Mouse (Mus musculus): Measurements from ENCODE around the gene Ints7. TPM values are rescaled to one million over a fixed set of nuclear protein-coding genes. Genes with fewer than 3 reads are reported as not detected.

Gene Ints7
- polyA plus RNA-seq, 1 experiment, result 37.1 TPM

GRCm38 (mm10) chr1:191624492-191624891, 49.1 kb downstream of the Ints7 start:
- H3K4me1 ChIP-seq (ENCODE audit: control insufficient read depth, insufficient read depth, low read length), result 0 out of 2 replicates have a peak, but pooled peaks cover 2% of the 10 kb centered on the region
- H3K4me3 ChIP-seq (ENCODE audit: insufficient read depth, low read length), result no peak overlapping the region
- H3K27ac ChIP-seq (ENCODE audit: insufficient read depth, low read length), result no peak overlapping the region
- TF ChIP-seq CTCF (IDR thresholded peaks at IDR 0.05; ENCODE audit: borderline replicate concordance, insufficient read depth, low read length), result no peak
- no peak for TF ChIP-seq POLR2A (IDR thresholded peaks at IDR 0.05; ENCODE audit: low read depth, low read length)

- Histone ChIP-seq H3K27ac (ENCODE audit: insufficient read depth, low read length) (no peak overlapping the region), H3K4me3 (ENCODE audit: insufficient read depth, low read length) (no peak overlapping the region), H3K4me1 (ENCODE audit: control insufficient read depth, insufficient read depth, low read length) (0 out of 2 replicates have a peak, but pooled peaks cover 2% of the 10 kb centered on the region)
- TF ChIP-seq CTCF (IDR thresholded peaks at IDR 0.05; ENCODE audit: borderline replicate concordance, insufficient read depth, low read length), result no peak
- TF ChIP-seq POLR2A (IDR thresholded peaks at IDR 0.05; ENCODE audit: low read depth, low read length), result no peak
These were observed 49.6 kb downstream of the Ints7 start for GRCm38 (mm10) chr1:191625026-191625425.

GRCm38 (mm10) chr1:191625620-191626019, 50.2 kb downstream of the Ints7 start:
- TF ChIP-seq POLR2A (IDR thresholded peaks at IDR 0.05; ENCODE audit: low read depth, low read length) (no peak), CTCF (IDR thresholded peaks at IDR 0.05; ENCODE audit: borderline replicate concordance, insufficient read depth, low read length) (no peak)
- no peak overlapping the region for H3K27ac ChIP-seq (ENCODE audit: insufficient read depth, low read length)
- H3K4me3 ChIP-seq (ENCODE audit: insufficient read depth, low read length), result no peak overlapping the region
- H3K4me1 ChIP-seq (ENCODE audit: control insufficient read depth, insufficient read depth, low read length), result 0 out of 2 replicates have a peak, but pooled peaks cover 2% of the 10 kb centered on the region

GRCm38 (mm10) chr1:191628457-191629169, 53.2 kb downstream of the Ints7 start:
- TF ChIP-seq POLR2A (IDR thresholded peaks at IDR 0.05; ENCODE audit: low read depth, low read length), result no peak
- no peak for TF ChIP-seq CTCF (IDR thresholded peaks at IDR 0.05; ENCODE audit: borderline replicate concordance, insufficient read depth, low read length)
- H3K4me1 ChIP-seq (ENCODE audit: control insufficient read depth, insufficient read depth, low read length), result 0 out of 2 replicates have a peak, but pooled peaks cover 2% of the 10 kb centered on the region
- H3K4me3 ChIP-seq (ENCODE audit: insufficient read depth, low read length), result no peak overlapping the region
- no peak overlapping the region for H3K27ac ChIP-seq (ENCODE audit: insufficient read depth, low read length)

GRCm38 (mm10) chr1:191629170-191629636, 53.8 kb downstream of the Ints7 start:
- Histone ChIP-seq H3K4me3 (ENCODE audit: insufficient read depth, low read length) (no peak overlapping the region), H3K4me1 (ENCODE audit: control insufficient read depth, insufficient read depth, low read length) (0 out of 2 replicates have a peak, but pooled peaks cover under 1% of the 10 kb centered on the region), H3K27ac (ENCODE audit: insufficient read depth, low read length) (no peak overlapping the region)
- TF ChIP-seq CTCF (IDR thresholded peaks at IDR 0.05; ENCODE audit: borderline replicate concordance, insufficient read depth, low read length) (no peak), POLR2A (IDR thresholded peaks at IDR 0.05; ENCODE audit: low read depth, low read length) (no peak)

GRCm38 (mm10) chr1:191632511-191633095, 57.2 kb downstream of the Ints7 start:
- Histone ChIP-seq H3K27ac (ENCODE audit: insufficient read depth, low read length) (no peak overlapping the region), H3K4me3 (ENCODE audit: insufficient read depth, low read length) (no peak overlapping the region), H3K4me1 (ENCODE audit: control insufficient read depth, insufficient read depth, low read length) (no peaks in the 10 kb centered on the region)
- TF ChIP-seq CTCF (IDR thresholded peaks at IDR 0.05; ENCODE audit: borderline replicate concordance, insufficient read depth, low read length) (no peak), POLR2A (IDR thresholded peaks at IDR 0.05; ENCODE audit: low read depth, low read length) (no peak)

- no peak for TF ChIP-seq CTCF (IDR thresholded peaks at IDR 0.05; ENCODE audit: borderline replicate concordance, insufficient read depth, low read length)
- TF ChIP-seq POLR2A (IDR thresholded peaks at IDR 0.05; ENCODE audit: low read depth, low read length), result no peak
- H3K4me1 ChIP-seq (ENCODE audit: control insufficient read depth, insufficient read depth, low read length), result no peaks in the 10 kb centered on the region
- no peak overlapping the region for H3K4me3 ChIP-seq (ENCODE audit: insufficient read depth, low read length)
- H3K27ac ChIP-seq (ENCODE audit: insufficient read depth, low read length), result no peak overlapping the region
These were observed 58.7 kb downstream of the Ints7 start for GRCm38 (mm10) chr1:191634116-191634515.

- Histone ChIP-seq H3K4me1 (ENCODE audit: control insufficient read depth, insufficient read depth, low read length) (no peaks in the 10 kb centered on the region), H3K27ac (ENCODE audit: insufficient read depth, low read length) (no peak overlapping the region), H3K4me3 (ENCODE audit: insufficient read depth, low read length) (no peak overlapping the region)
- TF ChIP-seq CTCF (IDR thresholded peaks at IDR 0.05; ENCODE audit: borderline replicate concordance, insufficient read depth, low read length), result no peak
- TF ChIP-seq POLR2A (IDR thresholded peaks at IDR 0.05; ENCODE audit: low read depth, low read length), result no peak
These were observed 63.0 kb downstream of the Ints7 start for GRCm38 (mm10) chr1:191638404-191638803.

GRCm38 (mm10) chr1:191639200-191639807, 63.9 kb downstream of the Ints7 start:
- Histone ChIP-seq H3K4me1 (ENCODE audit: control insufficient read depth, insufficient read depth, low read length) (no peaks in the 10 kb centered on the region), H3K4me3 (ENCODE audit: insufficient read depth, low read length) (no peak overlapping the region), H3K27ac (ENCODE audit: insufficient read depth, low read length) (no peak overlapping the region)
- TF ChIP-seq POLR2A (IDR thresholded peaks at IDR 0.05; ENCODE audit: low read depth, low read length) (no peak), CTCF (IDR thresholded peaks at IDR 0.05; ENCODE audit: borderline replicate concordance, insufficient read depth, low read length) (no peak)

GRCm38 (mm10) chr1:191640146-191640545, 64.7 kb downstream of the Ints7 start:
- no peak overlapping the region for H3K4me3 ChIP-seq (ENCODE audit: insufficient read depth, low read length)
- TF ChIP-seq CTCF (IDR thresholded peaks at IDR 0.05; ENCODE audit: borderline replicate concordance, insufficient read depth, low read length), result no peak
- no peak for TF ChIP-seq POLR2A (IDR thresholded peaks at IDR 0.05; ENCODE audit: low read depth, low read length)
- H3K27ac ChIP-seq (ENCODE audit: insufficient read depth, low read length), result no peak overlapping the region
- no peaks in the 10 kb centered on the region for H3K4me1 ChIP-seq (ENCODE audit: control insufficient read depth, insufficient read depth, low read length)

Data from embryonic fibroblast, embryonic 13.5 days (primary cell).